Mouse (Mus musculus): ENCODE results near the gene Krtap24-1.

The Krtap24-1 gene

DNA sequence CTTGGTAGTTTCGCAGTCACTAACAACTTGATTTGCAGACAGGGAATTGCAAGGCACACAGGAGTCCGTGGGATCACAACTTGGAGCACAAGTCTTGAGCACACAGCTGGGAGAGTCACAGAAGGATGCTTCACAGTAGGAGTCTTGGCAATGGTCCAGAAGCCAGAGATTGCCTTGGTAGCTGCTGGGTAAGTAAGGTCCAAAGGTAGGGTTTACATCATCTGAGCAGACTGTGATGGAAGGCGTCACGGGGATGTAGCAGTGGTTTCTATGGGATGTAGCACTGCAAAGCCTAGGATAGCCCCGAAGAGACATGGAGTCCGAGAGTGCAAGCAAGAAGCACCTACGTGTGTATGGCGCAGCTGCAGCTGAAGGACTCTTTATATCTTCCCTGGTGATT, at the start of gene Krtap24-1:
Gene Krtap24-1, minus strand, starts transcription at position 358 of the 400 bp plus-strand sequence.
- DNase-seq: no peak

DNA sequence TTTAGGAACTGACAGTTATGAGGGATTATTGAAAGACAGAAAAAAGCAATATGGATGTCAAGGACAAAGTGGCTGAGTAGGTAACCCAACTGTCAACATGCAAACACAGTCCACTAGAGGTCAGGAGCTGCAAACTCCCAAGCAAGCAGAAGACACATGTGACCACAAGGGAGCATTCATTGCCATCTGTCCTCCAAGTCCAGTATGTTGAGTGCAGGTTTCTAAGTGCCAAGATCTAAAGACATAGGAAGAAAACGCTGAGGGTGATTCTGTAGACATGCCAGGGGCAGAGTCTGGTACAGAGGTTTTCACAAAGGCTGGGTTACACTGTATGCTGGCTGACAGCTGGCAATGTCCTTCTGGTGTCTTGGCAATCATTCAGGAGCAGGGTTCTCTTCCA, 45.3 kb upstream of the Krtap24-1 start:
- DNase-seq: peak; percentile 12 to 28

DNA sequence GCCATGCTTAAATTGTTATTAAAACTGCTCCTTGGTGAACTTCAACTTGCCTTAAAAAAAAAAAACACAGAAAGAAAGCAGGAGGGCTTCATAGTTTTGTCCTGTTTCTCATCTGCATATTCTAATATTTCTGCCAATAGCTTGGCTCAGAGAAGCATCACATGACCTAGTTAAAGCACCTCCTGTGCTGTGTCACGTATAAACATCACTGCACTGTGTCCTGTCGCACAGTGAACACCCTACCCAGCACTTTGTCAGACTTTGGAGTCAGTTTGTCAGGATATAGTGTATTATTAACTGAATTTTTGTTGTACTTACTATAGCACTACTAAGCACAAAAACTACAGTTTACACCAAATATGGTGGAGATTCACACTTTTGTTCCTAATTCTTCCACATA, 39.9 kb upstream of the Krtap24-1 start:
- peak; percentile 25 to 31 for DNase-seq

DNA sequence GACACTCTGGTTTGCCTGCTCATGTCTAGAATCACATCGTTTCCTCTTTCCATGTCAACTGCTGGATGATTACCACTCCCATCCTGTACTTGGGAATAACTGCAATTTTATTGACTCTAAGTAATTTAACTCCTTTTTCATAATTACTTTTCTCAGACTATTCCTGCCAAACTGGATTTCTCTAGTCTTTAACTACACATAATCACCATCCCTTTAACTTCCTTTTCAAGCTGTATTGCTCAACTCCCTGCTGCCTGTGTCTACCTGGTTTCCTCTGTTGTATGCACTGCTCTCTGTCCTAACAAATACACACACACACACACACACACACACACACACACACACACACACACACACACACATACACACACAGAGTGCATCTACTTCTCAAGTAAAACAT, 39.0 kb upstream of the Krtap24-1 start:
- no peak for DNase-seq

DNA sequence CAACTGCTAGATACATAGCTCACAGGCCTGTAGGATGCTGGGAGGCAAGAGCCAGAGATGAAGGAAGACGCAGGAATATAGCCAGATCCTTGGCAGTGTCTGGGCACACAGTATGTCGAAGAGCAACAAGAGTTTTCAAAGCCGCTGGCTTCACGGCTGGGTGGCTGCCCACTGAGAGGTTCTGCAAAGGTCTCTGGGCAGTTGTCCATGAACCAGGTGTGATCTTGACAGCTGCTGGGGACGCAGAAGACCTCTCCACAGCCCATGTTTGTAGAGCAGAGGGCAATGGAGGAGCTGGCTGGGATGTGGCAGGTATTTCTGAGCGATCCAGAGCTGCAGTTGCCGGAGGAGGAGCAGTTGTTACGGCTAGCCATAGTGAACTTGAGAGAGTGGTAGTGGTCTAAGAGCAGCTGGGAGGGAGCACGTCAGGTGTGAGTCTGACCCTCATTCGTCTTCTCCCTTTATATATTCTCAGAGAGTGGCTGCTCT, 35.3 kb upstream of the Krtap24-1 start, which contains the start of gene Krtap26-1:
Gene Krtap26-1, minus strand, starts transcription at position 439 of the 489 bp plus-strand sequence.
- no peak for DNase-seq

DNA sequence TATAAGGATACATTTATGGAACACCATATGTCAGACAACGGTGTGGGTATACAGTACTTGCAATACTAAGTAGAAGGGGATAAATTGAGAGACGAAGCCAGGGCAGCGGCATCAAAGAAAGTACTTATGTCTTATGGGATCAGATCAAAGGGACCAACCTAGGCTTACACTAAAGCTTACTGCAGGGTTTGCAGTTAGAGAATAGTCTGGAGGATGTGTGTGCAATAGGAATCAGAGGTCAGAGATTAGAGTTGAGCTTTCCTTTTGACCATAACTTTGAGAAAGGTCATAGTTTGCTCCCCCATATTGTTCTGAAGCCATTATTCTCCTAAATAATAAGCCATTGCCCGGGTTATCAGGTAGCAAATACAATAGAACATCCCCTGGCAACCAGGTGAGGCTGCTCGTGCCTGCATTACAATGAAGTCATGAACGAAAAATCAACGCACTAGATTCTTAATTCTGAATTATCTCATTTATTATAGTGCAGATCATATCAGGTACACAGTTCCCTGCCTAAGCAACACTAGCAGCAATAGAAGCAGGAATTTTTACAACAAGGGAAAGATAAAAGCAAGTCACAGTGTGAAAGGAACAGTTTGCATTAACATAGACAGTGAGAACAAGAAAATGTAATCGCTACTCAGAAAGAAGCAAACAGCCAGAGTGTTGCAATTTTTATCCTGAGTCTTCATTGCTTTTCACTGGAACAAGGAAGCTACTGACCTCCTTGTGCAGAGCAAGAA, 34.5 kb upstream of the Krtap24-1 start:
- DNase-seq: no peak

DNA sequence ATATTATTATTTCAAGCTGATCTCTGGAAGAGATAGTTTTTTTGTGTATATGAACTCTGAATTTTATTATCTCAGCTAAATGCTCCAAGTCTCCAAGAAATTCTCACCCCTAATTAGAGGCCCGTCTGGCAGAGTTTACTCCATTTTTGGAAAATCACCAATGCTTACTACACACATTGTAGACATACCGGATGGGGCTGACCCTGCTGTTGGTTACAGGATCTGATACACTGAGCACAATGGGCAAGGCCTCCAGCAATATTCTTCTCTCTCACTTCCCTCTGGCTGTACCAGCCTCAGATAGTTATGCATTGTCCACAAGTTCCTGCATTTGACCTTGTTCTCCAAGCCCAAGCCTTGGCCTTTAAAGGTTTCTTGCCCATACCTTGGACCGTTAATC, 28.0 kb upstream of the Krtap24-1 start:
- DNase-seq: no peak

DNA sequence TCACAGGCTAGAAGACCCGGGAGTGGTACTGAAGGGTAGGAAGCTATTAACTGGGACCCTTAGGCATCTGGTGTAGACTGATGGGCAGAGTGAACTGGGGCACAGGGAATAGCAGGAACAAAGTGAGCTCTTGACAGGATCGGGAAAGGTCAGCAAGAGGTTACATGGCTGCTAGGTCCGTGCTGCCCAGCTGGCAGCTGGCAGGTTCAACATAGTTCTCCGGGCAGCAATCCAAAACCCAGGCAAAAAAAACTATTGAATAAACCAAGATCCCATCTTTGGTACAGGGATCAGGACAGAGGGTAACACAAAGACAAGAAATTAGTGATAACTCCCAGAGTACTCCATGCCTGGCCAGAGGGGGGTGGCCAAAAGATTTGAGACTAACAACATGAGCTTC, 23.1 kb upstream of the Krtap24-1 start:
- DNase-seq: peak; percentile 71 to 74

DNA sequence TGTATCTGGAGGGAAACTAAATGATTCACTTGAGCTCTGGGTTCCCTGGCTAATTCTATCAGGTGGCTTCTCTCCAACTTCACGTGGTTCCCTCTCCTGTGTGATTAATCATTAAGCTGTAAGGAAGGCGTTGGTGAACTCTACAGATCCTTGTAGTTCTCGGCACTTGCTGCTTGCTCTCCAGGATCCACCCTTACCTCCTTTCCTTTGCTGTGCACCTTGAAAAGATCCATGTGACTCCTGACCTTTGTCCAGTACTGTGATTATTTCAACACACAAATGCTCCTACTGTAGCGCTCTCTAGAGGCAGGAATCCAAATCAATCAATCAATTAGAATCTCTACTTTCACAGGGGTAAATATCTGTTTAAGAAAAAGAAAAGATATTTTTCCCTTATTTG, 19.4 kb upstream of the Krtap24-1 start:
- peak; percentile 51 to 89 for DNase-seq

DNA sequence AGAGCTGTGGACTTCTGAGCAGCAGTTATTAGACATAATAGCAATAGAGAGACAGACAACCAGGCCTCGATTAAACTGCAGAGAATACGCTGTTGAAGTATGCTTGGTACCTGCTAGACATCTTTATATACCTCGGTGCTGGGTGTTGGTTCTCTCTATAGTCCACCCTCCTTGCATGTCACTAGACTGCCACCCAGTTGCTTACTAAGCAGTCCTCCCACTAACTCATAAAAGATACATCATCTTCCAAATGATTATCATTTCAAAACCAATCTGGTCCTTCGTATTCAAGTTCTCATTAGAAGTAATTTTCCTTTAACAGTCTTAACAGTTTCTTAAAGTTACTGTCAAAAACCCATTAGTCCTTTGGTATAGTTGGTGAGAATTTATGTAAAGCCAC, 15.5 kb upstream of the Krtap24-1 start, which contains the start of gene 2310079G19Rik:
Gene 2310079G19Rik, minus strand, starts transcription at position 101 of the 400 bp plus-strand sequence.
- no peak for DNase-seq

DNA sequence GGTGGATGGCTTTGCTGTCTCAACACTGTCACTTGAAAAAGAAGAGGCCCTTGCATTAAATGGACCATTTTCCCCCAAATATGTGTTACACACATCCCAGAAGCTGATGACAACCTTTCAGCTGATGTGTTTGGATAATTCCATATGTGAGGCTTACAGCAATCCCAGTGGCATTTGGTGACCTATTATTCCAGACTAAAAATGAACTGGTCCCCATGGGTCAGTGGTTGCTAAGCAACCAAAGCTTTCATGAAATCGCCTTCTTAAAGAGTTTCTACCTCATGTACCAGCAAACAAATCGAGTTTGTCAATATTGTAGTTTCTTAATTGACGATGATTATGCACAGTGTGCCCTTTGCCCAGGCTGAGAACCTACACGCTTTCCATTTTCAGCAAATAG, 633 bp upstream of the Krtap24-1 start:
- no peak for DNase-seq

DNA sequence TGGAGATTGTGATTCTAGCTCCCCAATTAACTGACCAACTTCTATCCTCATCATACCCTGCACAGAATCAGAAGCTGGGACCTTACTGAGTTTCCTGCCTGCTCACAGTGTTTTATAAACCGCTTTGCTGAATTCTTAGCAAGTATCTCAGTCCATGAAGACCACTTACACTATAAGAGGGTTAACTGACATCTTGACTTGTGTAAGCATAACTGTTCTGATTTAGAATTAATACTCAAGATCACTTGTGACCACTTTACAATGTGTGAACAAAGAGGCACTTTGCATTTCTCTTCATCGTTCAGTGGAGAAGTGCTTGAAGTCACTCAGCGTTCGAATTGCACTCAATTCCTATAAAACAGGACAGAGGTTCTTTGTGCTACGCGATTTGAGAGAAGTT, 7.5 kb downstream of the Krtap24-1 start:
- no peak for DNase-seq

DNA sequence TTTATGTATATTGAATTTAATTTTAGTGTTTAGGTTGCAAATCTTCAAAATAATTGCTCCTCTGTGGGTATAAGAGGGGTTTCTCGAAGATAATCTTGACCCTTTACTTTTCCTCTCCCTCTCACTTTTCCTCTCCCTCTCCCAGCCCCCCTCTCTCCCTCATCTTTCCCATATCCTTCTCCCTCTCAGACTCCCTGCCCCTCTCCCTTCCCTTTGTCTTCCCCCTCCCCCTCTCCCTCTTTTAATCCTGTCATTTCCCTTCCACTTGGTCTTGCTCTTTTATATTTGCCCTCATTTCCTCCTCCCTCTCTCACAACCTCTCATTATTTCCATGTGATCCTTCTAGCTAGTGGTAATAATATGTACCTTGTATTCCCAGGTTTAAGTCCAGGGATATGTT, 9.6 kb downstream of the Krtap24-1 start:
- DNase-seq: no peak

DNA sequence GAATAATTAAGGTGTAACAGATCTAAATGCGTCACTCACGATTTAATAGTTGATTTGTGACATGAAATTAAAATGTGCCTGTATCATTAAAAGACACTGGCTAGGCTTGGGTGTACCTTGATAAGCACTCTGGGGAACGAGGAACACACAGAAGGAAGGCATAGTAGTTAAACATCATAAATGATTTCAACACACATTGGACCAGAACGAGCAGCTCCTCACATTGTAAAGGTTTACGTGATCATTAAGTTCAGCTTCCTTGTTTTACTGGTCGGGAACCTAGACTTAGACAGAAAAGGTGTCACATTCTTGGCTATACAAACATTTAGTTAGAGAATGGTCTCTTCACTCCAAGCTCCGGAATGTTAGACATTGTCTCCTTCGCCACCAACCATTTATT, 11.8 kb downstream of the Krtap24-1 start:
- DNase-seq: no peak

DNA sequence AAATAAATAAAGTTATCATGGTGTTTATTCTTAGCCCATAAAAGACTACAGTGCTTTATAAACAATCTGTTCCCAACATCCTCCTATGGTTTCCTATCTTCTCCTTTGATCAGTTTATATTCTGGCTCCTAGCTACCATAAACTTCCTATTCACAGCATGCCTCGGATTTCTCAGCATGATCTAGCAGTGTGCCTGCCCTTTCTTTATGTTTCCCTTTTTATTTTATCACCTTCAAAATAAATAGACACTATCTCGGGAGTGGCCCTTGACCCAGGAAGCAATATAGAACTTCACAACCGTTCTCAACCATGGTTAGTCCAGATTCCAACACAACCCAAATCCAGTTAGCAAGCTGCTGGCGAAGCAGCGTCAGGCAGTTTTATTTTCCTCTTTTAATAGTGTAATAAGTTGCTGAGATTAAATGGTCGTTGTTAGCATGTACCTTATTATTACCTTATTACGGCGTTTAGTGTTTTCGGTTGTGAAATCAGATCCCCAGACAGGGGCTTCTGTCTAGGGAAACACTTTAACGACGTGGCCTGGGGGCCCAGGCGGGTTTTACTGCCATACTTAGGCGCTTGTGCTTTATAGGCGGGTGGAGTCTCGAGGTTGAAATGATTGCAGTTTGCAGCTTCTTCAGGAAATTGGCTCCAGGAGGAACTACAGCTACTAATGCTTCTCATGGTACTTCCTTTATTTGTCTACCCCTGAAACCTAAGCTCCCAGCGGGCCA, 12.4 kb downstream of the Krtap24-1 start:
- no peak for DNase-seq

DNA sequence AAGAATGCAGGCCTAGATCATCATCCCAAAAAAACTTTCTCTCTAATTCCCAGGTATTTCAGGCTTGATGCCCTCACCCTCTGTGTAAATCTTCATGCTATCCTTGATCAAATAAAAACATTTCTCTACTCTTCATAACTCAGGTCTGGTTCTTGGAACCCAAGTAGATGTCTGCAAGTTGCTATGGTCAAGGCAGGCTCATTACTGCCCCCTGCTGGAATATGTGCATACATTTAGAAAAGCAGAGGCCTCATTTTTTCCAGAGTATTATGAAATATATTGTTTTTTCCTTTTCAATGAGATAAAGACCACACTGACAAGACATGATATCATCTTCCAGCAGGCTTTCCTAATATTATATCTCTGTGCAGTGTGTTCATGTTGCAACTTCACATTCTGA, 19.3 kb downstream of the Krtap24-1 start:
- DNase-seq: peak; percentile 20 to 51

DNA sequence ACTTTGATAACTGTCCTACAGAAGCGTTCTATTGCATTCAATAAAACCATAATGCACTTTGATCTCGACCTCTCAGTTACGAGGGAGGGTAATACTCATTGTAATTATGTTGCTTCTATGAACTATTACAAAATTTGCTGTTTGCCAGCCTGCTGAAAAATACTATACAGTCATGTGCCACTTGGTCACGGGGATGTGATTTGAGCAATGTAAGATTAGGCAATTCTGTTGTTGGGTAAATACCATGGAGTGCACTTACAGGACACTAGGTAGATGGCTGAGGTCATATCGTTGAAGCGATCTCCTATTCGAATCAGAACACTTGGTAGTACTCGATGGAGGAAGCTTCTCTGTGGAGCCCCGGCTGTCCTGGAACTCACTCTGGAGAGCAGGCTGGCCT, 28.7 kb downstream of the Krtap24-1 start:
- DNase-seq: no peak

DNA sequence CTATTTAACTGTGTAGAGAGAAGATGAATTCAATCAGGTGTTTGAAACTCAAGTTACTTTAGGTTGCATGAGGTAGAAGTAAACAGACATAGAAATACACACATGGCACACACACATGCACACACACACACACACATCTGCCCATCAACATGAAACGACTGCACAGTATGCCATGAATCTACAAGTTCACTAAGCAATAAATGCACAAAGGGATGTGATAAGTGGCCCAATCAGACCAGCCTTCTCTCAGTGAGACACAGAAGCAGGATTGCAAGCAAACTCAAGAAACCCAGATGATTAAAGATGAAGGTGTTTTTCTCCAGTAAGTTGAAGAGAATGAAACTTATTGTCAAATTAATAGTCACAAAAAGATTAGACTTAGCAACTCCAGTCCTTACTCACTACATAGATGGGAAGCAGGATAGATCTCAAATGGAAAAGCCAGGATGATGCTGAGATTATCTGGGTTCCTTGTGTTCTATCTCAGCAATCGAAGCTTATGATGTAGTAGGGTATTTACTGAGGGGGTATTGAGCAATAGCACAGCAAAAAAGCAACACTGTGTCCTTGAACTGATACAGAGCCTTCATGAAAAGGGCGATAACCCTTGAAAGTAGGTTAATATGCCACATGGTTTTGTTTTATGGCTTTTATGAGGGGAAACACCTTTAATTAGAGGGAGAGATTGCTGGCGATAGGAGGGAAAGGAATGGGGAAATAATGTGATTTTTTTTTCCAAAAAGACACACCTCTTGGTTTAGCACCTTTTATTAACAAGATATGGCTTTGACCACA, 36.0 kb downstream of the Krtap24-1 start:
- no peak for DNase-seq

DNA sequence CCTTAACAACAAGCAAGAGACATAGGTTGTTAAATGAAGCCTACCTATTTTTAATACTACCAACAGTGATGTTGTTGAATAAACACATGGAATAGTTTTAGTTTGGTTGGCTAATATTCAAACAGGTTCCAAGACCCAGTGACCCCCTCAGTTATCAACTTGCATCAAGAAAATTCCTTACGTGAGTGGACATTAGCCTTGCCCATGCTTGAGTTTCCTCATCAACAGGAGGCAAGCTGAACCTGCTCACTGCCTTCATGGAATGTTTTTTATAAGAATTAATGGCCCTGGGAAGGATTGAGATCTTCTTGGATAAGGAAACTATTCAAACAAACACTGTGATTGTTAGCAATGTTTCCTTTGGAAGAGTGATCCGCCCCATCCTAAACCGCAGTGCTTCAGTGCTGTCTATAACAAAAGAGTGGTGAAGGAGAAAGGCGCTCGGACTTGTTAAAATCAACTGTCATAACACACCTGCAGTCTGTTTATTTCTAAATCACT, 39.1 kb downstream of the Krtap24-1 start:
- peak in 1 of 2 experiments; percentile 25 for DNase-seq

DNA sequence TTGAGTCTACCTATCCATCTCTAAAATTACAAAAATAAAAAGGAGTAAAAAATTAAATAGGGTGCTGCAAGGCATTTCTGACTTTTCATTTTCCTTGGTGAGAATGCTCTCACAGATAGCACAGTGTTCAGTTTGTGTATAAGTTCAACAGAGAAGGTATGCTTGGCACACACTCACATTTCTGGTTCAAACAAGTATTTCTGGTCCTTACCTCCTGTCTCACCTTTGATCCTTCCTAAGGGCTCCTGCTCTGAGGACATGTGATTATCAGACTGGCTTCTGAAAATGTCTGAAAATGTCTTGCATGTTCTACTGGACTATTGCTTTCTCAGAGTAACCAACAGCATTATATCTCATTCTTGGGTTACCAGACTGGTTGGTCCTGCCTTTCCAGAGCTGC, 41.9 kb downstream of the Krtap24-1 start:
- DNase-seq: no peak

DNA sequence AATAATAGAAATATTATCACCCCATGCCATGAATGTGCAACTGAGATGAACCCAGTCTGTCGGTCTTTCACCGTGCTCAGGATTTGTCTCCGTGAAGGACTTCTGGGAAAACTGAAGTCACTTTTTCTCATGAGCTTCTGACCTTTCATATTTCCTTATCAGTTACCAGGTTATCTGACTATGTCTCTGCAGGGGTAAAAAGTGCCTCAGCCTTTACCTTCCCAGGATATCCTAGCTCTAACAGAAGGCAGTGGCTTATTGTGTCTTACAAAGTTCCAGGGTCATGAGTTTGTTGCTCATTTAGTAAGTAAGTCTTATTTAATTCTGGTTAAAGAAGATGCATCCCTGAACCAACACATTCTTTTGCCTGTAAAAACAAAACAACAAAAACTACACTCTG, 42.3 kb downstream of the Krtap24-1 start:
- no peak for DNase-seq

DNA sequence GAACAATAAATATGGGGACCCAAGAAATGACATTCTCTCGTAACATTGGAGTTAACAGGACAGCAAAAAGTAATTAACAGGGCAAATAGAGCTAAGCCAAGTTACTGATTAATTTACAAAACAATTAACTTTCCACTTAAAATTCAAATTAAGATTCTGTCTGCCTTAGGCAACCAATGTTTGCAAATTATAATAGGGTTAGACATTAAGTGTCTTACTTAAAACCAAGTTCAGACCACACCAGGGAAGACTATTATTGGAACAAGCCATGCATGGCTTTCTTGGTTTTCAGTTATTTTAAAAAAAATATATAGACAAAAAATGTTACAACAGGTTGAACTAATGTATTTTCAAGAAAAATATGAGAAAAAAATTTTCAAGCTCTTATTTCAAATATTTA, 43.0 kb downstream of the Krtap24-1 start:
- no peak for DNase-seq
